Mouse (Mus musculus) cerebellum, adult 11 months (tissue): ENCODE data around the gene Ndufs4.
"Not testable (repeated sequence)": the region's sequence is repeated elsewhere in the genome, so short reads cannot be mapped to it uniquely, and the experiment has no call there.

Source experiments
- DNase-seq: peaks from one replicate; pipeline ENCODE4 v3.0.0; 2022

Gene Ndufs4

GRCm38 (mm10) chr13:114319835-114320389 is 68.1 kb downstream of the Ndufs4 start:
- DNase-seq: no peak

DNA sequence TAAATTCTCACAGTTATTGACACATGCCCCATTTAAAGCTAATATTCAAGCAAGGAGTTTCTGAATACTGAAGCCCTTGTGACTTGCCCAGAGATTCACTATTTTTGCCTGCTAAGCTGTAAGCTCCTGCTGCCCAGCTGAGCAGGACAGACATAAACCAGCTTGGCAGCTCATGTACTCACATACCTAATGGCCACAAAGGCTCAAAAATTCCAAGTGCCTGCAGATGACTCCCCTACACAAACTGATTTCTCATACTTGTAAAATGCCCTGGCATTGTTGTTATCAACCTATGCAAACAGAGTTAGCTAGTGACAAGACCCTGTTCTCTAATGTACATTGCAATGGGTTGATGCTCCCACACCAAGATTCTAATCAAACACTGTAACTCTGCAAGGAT is 68.9 kb downstream of the Ndufs4 start:
- no peak for DNase-seq

DNA sequence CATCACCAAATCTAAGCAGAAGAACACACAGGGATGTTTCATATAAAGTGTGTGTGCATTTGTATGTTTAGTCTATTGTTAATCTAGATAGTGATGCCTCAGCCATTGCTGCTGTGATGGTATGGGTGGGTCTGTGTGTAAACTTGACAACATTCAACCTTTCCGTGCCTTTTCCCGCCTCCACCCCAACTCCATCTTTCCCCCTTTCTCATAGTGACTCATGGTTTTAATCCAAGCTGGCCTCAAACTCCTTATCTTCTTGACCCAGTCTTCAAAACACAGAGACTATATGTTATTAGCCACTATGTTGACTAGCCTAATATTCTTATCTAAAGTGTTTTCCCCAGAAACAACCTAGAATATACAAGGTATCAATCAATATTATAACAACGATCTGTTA is 72.7 kb downstream of the Ndufs4 start:
- no peak for DNase-seq

DNA sequence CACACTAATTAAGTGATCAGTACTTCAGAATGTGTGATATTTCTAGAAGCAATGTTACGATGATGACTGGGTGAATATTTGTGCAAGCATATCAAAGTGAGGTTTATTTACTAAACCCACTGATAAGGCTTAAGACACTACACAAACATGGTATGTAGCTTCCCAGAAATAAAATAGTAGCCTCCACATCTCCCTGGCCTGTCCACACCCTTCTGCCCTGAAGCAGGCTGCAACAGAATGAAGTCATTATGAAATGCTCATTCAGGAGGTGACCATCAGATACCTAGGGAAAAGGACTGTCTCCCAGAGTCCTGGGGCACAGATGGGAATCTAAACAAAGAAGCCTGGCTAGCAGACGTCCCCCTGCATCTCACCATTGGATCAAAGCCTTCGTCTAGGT is 73.1 kb downstream of the Ndufs4 start:
- DNase-seq: no peak

GRCm38 (mm10) chr13:114310591-114310990 is 77.5 kb downstream of the Ndufs4 start:
- no peak for DNase-seq

DNA sequence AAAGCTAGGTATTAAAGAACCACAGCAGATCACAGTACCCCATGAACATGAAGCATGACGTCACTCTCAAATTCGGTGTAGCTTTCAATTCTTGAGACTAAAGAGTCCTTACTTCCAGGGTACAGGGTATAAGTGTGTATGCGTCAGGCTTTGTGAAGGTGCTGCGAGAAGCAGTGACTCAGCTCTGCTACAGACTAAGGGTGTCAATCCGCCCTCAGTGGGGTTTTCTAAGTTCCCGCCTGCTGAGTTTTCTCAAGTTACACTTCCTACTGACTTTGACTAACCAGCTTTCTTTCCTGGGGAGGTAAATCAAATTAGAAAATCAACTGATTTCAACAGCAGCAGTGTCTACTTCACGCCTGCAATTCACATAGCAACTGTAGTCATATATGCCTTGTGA is 83.4 kb downstream of the Ndufs4 start:
- DNase-seq: no peak

- DNase-seq: no peak
These were observed 84.4 kb downstream of the Ndufs4 start for GRCm38 (mm10) chr13:114303466-114304175.

DNA sequence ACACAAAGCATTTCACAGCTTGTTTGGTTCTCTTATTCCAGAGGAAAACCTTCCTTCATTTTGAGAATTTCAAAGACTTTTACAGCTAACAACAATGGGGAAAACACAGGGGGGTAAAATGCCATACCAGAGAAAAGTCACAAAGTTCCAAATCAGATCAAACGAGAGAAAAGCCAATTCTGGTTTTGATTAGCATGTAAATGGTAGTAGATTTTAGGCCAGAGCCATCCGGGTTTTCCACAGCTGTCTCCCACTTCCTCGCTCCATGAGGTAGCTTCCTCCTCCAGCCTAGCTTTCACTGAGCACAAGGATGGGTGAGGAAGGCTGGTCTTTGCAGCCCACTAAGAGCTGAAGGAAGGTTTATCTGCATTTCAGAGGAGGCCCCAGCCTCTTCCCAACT is 90.3 kb downstream of the Ndufs4 start:
- no peak for DNase-seq

GRCm38 (mm10) chr13:114296556-114296955 is 91.5 kb downstream of the Ndufs4 start:
- DNase-seq: no peak

GRCm38 (mm10) chr13:114289411-114289810 is 98.6 kb downstream of the Ndufs4 start:
- DNase-seq: no peak

DNA sequence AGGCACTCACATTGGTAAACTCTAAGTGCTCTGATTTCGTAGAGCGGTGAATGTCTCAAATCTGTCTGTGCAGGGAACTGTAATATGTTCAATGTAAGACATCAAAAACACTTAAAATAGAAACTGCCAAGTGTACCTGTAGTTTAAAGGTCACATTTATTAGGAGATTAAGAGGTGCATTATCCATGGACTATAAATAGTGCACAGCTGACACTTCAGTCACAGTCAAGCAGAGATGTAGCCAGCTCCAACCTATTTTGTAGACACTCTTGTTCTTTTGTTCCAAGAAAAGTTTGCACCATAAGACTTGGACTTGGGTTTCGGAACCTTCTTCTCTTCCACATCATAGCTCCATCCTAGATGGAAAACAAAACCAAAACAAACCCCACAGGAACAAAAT is 99.5 kb downstream of the Ndufs4 start:
- DNase-seq: no peak

- DNase-seq: not testable (repeated sequence)
These were observed 109.4 kb downstream of the Ndufs4 start for GRCm38 (mm10) chr13:114278690-114279089.

- no peak for DNase-seq
These were observed 110.8 kb downstream of the Ndufs4 start for GRCm38 (mm10) chr13:114277277-114277676.

- no peak for DNase-seq
These were observed 116.5 kb downstream of the Ndufs4 start for GRCm38 (mm10) chr13:114271410-114272105.

DNA sequence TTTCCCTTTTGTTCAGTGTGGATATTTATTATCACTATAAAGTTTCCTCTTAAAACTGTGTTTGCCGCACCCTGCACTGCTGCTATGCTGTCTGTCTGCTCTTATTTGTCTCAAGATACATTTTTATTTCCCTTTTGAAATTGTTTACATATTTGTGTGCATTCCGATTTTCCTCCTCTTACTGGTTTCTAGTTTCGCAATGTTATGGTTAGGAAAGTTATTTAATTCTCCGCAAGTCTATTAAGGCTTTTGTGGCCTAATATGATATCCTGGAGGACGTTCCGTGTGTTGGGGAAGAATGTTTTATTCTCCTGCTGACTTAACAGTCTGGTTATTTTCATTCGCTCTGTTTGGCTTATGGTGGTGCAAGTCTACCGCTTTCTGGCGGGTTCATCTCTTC is 120.3 kb downstream of the Ndufs4 start:
- no peak for DNase-seq

DNA sequence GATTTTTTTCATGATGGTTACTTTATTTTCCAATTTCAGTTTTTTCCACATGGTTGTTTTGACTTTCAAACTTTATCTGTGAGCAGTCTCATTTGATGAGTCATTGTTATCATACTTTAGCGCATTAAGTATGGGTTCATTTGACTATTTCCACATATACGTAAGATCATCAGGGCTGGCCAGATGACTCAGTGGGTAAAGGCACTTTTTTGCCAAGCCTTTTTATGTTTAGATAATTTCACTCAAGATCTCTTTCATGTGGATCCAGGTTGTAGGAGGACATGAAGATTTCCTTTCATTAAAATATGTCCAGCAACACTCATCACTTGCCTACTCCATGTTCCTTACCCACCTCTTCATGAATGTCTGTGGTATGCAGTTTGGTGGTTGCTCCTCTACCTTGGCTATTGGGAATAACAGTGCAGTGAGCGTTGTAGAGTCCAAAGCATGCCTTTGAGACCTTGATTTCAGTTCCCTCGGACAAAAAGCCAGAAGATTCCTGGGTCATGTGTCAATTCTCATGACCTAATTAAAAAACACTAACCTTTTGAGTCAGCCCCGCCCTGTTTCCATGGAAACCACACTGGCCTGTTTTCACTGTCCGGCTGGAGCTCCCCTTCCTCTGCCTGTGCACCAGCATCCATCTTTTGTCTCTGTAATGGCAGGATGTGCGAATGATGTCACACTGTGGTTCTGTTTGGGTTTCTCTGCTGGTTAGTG is 127.4 kb downstream of the Ndufs4 start:
- no peak for DNase-seq

DNA sequence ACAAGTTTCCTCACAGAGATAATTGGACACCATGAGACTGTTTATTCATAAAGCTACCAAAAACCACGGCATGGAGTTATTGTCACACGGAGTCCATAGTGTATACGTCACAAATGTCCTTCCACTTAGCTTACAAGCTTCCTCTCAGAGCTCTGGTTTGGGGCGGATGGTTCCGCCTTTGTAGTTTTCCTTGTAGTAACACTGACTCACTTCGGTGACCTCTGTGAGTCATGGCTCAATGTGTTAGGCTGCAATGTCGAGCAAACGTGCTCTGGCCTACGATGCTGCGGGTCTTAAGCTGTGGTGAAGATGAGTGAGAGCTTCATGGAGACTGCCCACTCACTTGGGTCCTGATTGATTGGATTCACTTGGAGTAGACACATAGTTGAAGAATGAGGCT is 133.4 kb downstream of the Ndufs4 start:
- DNase-seq: no peak
